Mouse (Mus musculus): Measurements from ENCODE around the gene 6030468B19Rik. TPM values are rescaled to one million over a fixed set of nuclear protein-coding genes. Genes with fewer than 3 reads are reported as not detected.
"Not testable (repeated sequence)": the region's sequence is repeated elsewhere in the genome, so short reads cannot be mapped to it uniquely, and the experiment has no call there.

Gene 6030468B19Rik
- total RNA-seq, 2 experiments from 2014 or later, result 0.37 TPM; not detected in 1

DNA sequence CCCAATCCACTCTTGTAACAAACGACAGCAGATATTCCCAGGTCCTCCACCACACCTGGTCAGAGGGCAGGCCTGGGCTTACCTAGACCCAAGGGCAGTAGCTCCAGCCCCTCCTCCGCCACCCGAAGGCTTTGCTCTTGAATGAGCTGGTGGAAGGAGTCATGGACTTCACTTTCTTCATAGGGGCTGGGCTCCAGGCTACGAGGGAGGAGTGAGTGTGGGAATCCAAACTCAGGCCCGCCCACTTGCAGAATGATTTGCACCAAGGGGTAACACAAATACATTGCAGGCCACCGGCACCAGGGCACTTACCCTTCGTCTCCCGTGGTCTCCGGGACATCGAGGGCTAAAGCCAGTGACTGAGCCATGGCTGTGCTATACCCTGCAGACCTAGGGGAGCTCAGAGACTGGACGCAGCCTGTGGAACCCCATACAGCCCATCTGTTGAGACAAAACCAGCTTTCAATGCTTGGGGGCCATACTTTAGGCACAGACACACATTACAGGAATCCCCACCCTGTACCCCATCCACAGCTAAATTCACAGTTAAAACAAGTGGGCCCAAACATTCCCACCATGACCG, 18.5 kb upstream of the 6030468B19Rik start:
- ATAC-seq (replicated peaks; ENCODE audit: poor library complexity), result no peak

- ATAC-seq (replicated peaks; ENCODE audit: poor library complexity), result peak; percentile 14
Measured at GRCm38 (mm10) chr11:117779434-117780198, 17.8 kb upstream of the 6030468B19Rik start.

DNA sequence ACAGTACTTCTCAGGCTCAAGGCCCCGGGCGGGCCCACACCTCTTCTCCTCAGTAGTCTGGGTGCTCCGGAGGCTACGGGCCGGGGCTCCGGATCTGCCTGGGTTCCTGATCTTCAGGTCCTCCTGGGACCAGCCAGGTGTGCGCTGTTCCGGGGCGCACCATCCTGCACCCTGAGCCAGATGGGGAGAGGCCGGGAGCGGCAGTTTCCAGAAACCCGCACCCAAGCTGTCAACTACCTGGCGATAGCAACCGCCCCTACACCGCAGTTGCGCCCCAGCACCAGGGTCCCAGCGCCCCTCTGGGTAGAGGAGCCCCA, 17.3 kb upstream of the 6030468B19Rik start:
- 0 out of 2 replicates have a peak, but pooled peaks have one; percentile 0 for ATAC-seq (replicated peaks; ENCODE audit: poor library complexity)

DNA sequence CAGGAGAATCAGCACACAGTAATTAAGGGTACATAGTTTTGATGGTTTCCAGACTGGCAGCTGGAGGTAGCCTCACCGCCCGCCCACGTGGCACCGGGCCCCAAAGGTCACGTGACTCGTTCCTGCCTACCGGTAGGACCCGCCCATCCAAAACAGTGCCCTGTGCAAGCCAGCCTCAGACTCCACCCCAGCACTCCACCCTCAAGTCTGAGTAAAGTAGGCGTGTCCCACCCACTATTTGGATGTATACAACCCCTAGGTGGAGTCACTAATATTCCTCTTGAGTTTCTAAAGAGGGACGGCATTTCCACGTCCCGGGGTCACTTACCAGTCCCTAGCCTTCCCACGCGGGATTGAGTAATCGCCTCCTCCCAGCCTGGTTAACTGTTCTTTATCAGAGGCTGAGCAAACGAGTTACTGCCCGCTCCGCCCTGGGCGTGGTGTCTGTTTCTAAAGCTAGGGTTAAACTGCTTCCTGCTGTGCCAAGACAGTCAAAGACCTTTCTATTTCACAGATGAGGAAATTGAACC, 16.8 kb upstream of the 6030468B19Rik start:
- ATAC-seq (replicated peaks; ENCODE audit: poor library complexity), result peak; percentile 60

GRCm38 (mm10) chr11:117781199-117781821, 16.1 kb upstream of the 6030468B19Rik start:
- no peak; the same call in 1 of the 2 replicates for ATAC-seq (replicated peaks; ENCODE audit: poor library complexity)

GRCm38 (mm10) chr11:117781993-117782704, 15.3 kb upstream of the 6030468B19Rik start, which contains the start of the genes Tmc8 and Tmc6:
Gene Tmc8, plus strand, starts transcription at chr11:117782076.
Gene Tmc6, minus strand, starts transcription at chr11:117782198.
- ATAC-seq (replicated peaks; ENCODE audit: poor library complexity), result peak; percentile 4

GRCm38 (mm10) chr11:117782705-117783034, 14.8 kb upstream of the 6030468B19Rik start:
- ATAC-seq (replicated peaks; ENCODE audit: poor library complexity), result no peak

- peak; percentile 7; the same call in 1 of the 2 replicates for ATAC-seq (replicated peaks; ENCODE audit: poor library complexity)
Measured at GRCm38 (mm10) chr11:117783089-117783488, 14.4 kb upstream of the 6030468B19Rik start.

DNA sequence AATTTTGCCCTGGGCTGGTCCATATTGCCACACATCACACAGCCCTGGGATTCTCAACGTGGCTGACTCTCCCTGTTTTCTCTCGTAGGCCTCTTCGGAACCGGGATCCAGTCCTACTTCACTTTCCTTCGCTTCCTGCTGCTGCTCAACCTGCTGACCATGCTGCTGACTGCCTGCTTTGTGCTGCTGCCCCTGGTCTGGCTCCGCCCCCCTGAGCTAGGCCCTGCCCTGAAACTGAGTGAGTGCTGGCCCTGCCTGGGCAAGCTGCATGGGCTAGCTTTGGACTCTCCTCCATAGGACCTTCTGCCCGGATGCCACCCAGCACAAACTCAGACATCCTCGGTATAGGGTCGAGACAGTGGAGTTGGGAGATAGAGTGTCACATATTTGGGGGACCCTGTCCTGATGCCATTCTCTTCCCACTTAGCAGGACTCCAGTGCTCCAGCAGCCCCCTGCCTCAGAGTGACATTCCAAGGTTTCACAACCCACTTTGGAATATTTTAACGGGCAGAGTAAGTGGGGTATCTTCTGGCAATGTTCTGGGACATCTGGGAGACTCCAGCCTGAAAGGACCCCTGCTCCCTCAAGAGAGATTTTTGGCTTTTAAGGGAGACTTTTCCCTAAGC, 13.7 kb upstream of the 6030468B19Rik start:
- ATAC-seq (replicated peaks; ENCODE audit: poor library complexity), result no peak

DNA sequence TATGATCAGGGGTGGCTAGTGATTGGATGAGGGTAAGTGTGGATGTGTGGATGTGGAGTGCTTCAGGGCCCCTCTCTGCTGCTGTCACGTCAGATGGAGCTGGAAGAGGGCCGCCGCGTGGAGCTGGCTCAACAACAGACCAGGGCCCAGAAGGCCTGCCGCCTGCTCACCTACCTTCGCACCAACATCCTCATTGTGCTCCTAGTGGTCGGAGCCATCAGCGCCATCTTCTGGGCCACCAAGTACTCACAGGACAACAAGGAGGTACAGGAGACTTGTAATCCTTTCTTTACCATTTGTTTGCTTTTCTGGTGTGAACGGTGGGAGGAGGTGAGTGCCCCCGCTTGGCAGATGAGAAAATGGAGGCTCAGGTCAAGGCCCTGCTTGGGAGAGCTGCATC, 11.2 kb upstream of the 6030468B19Rik start:
- peak; percentile 64 for ATAC-seq (replicated peaks; ENCODE audit: poor library complexity)

DNA sequence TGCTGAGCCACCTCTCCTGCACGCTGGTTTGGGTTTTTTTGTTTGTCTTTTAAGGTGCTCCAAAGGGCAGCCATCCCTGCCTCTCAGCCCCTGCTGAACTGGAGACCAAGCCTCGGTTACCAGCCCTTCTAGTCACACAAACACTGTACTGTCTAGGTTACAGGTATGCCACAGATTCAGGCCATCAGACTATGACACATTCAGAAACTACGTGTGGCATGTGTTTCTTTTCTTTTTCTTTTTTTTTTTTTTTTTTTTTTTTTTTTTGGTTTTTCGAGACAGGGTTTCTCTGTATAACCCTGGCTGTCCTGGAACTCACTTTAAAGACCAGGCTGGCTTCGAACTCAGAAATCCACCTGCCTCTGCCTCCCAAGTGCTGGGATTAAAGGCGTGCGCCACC, 9.0 kb upstream of the 6030468B19Rik start:
- not testable (repeated sequence) for ATAC-seq (replicated peaks; ENCODE audit: poor library complexity)

DNA sequence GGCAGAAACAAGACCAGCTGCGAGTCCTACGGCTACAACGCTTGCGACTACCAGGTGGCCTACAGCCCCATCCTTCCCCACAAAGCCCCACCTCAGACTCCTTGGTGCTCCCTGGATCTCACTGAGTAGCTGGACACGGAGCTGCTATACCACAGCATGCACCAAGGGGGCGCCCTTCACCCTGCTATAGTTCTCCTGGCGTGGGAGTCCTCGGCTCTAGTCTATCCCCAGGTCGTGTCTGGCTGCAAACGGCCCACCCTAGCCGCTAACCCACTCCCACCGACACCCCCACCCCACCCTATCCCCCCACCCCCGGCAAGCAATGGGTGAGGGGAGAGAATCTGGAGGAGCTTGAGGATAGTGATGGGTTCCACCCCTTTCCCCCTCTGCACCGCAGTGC, 7.2 kb upstream of the 6030468B19Rik start:
- peak; percentile 61 for ATAC-seq (replicated peaks; ENCODE audit: poor library complexity)

DNA sequence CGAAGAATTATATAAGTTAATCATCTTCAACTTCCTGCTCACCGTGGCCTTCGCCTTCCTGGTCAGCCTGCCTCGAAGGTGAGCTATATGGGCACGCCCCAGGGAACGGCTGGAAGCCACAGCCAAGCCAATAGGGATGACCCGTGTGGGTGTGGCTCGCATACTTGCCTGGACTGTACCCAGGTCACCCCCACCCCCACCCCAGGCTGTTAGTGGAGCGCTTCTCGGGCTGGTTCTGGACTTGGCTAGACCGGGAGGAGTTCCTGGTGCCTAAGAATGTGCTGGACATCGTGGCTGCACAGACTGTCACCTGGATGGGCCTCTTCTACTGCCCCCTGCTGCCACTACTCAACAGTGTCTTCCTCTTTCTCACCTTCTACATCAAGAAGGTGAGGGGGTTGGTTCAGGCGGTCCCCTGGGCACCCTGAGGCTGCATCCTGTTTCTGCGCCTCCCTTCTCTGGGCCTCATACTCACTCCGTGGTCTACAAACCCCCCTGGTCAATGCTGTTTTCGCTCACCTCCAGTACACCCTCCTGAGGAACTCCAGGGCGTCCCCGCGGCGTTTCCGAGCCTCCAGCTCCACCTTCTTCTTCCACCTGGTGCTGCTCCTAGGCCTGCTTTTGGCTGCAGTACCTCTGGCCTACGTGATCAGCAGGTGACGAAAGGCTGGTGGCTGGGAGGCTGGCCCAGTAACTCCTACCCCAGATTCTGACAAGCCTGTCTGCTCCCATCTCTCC, 6.6 kb upstream of the 6030468B19Rik start:
- ATAC-seq (replicated peaks; ENCODE audit: poor library complexity), result no peak

GRCm38 (mm10) chr11:117791441-117791761, 6.1 kb upstream of the 6030468B19Rik start:
- ATAC-seq (replicated peaks; ENCODE audit: poor library complexity), result no peak

DNA sequence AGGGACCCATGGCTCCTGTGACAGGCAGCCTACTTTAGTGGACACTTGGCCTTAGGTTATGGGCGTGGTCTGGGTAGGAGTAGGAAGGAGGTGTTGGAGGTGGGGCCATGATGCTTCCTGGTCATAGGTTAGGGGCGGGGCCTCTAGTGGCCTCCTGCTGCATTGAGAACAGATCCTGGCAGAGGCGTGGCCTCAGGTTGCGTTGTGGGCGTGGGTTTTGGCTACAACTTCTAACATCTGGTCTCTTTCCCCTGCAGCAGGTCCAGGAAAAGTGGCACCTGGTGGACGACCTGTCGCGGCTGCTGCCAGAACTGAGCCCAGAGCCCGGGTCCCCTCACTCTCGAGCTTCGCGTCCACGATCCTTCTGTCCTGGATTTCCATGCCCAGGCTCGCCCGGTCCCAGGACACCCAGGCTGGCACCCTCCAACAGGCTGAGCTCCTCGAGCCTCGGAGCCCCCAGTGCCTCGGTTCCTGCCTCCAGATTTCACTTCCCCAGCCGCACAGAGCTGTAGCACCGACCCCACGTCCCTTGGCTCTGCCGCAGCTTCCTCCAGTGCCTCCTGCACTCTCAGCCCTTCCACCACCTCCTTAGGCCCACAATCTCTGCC, 5.1 kb upstream of the 6030468B19Rik start:
- peak; percentile 86 for ATAC-seq (replicated peaks; ENCODE audit: poor library complexity)

GRCm38 (mm10) chr11:117794035-117794551, 3.4 kb upstream of the 6030468B19Rik start:
- ATAC-seq (replicated peaks; ENCODE audit: poor library complexity), result no peak

GRCm38 (mm10) chr11:117796954-117797353, 506 bp upstream of the 6030468B19Rik start:
- no peak for ATAC-seq (replicated peaks; ENCODE audit: poor library complexity)

DNA sequence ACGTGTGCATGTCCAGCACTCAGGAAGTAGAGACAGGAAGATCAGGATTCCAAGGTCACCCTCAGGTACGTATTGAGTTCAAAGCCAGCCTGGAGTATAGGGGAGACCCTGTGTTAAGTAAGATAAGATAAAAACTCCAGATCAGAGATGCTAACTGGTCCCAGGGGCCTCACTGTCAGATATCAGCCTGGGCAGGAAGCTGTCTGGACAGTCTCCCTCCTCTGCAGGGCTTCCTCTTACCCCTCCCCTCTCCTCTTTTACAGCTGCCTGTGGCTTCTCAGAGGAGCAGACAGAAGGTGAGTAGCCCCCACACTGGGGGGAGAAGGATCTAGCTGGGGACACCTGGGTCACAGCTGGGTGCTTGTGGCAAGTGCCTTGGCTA, 691 bp downstream of the 6030468B19Rik start:
- peak; percentile 20; the same call in 1 of the 2 replicates for ATAC-seq (replicated peaks; ENCODE audit: poor library complexity)

- no peak for ATAC-seq (replicated peaks; ENCODE audit: poor library complexity)
Measured at GRCm38 (mm10) chr11:117799174-117799573, 1.7 kb downstream of the 6030468B19Rik start.

Measured in megakaryocyte progenitor cell, adult 5-6 weeks (primary cell).